Mouse (Mus musculus) C2C12 (cell line): ENCODE data around the gene Arhgap23. TPM values are rescaled to one million over a fixed set of nuclear protein-coding genes. Genes with fewer than 3 reads are reported as not detected.

Source experiments
- H3K27me3 ChIP-seq: one replicate; pipeline ENCODE4 v1.6.1; 2011; ENCODE audit not compliant: control insufficient read depth, insufficient read depth, insufficient read length
- H3K36me3 ChIP-seq: one replicate; pipeline ENCODE4 v1.6.1; 2011; ENCODE audit not compliant: control insufficient read depth, insufficient read depth
- H3K4me3 ChIP-seq: one replicate; pipeline ENCODE4 v1.5.1; 2011; ENCODE audit warnings: mild to moderate bottlenecking, control low read depth; ENCODE audit not compliant: poor library complexity, insufficient read depth, severe bottlenecking
- H3K79me2 ChIP-seq: one replicate; pipeline ENCODE4 v1.6.1; 2011; ENCODE audit not compliant: control insufficient read depth, insufficient read depth
- H3K79me3 ChIP-seq: one replicate; pipeline ENCODE4 v1.6.1; 2011; ENCODE audit warnings: low read depth, control low read depth
- H3ac ChIP-seq: one replicate; pipeline ENCODE3; 2011; ENCODE audit warnings: low read depth; ENCODE audit not compliant: control insufficient read depth, insufficient read length
- CEBPB ChIP-seq: IDR thresholded peaks from one replicate; pipeline ENCODE4 v1.6.1; 2011; ENCODE audit warnings: low read depth, mild to moderate bottlenecking, control low read depth, moderate library complexity
- CTCF ChIP-seq: IDR thresholded peaks from one replicate; pipeline ENCODE4 v1.5.1; 2011; ENCODE audit not compliant: control insufficient read depth, insufficient read depth, insufficient read length
- FOSL1 ChIP-seq: IDR thresholded peaks from one replicate; pipeline ENCODE4 v1.8.0; 2011; ENCODE audit warnings: mild to moderate bottlenecking, low read length; ENCODE audit not compliant: poor library complexity, insufficient read depth, severe bottlenecking
- MAX ChIP-seq: IDR thresholded peaks from one replicate; pipeline ENCODE4 v1.6.1; 2011; ENCODE audit warnings: mild to moderate bottlenecking, control low read depth
- MYOD1 ChIP-seq: IDR thresholded peaks from one replicate; pipeline ENCODE4 v1.6.1; 2011; ENCODE audit warnings: low read depth; ENCODE audit not compliant: control insufficient read depth, insufficient read length
- MYOG ChIP-seq: IDR thresholded peaks from one replicate; pipeline ENCODE4 v1.6.1; 2011; ENCODE audit not compliant: control insufficient read depth, insufficient read length; ENCODE audit errors: extremely low read depth
- USF1 ChIP-seq: IDR thresholded peaks from one replicate; pipeline ENCODE4 v1.6.1; 2011; ENCODE audit warnings: low read depth, mild to moderate bottlenecking, control low read depth, moderate library complexity
- polyA plus RNA-seq: library from polyadenylated mRNA; unstranded; fragments of >200 nt; fragmentation: generic; extraction: Trizol; gene quantifications from one replicate; pipeline ENCODE4 v1.2.1, GENCODE M21; 2012; ENCODE audit warnings: missing spikeins

Gene Arhgap23
- polyA plus RNA-seq, 1 experiment: 23.9 TPM

DNA sequence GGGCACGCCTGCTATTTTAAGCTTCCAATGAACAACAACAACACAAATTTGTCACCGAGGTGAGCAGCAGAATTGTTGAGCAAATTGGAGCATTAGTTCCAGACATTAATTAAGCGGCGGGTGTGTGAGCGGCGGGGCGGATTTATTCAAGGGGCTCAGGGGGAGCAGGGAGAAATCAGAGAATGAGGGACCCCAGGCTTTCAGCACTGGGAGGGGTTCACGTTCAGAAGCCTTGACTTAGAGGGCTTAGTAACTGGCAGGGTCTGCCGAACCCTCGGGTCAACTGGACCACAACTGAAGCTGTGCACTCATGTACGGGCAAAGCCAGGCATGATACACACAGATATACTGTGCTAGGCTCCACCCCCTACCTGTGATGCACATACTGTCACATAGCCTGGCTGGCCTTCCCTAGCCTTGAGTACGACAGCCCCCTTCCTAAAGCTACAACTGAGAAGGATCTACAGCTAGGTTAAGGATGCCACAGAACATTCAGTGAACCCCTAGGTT, 122.3 kb downstream of the Arhgap23 start:
- H3K27me3 ChIP-seq: peaks cover 85% of the 10 kb centered on the region
- H3K79me3 ChIP-seq: no peaks in the 10 kb centered on the region
- H3K79me2 ChIP-seq: no peaks in the 10 kb centered on the region
- H3ac ChIP-seq: no peak overlapping the region
- H3K36me3 ChIP-seq: no peaks in the 10 kb centered on the region
- no peak overlapping the region for H3K4me3 ChIP-seq
- TF ChIP-seq CTCF (no peak), MYOG (no peak), MAX (no peak), CEBPB (no peak), MYOD1 (no peak)

DNA sequence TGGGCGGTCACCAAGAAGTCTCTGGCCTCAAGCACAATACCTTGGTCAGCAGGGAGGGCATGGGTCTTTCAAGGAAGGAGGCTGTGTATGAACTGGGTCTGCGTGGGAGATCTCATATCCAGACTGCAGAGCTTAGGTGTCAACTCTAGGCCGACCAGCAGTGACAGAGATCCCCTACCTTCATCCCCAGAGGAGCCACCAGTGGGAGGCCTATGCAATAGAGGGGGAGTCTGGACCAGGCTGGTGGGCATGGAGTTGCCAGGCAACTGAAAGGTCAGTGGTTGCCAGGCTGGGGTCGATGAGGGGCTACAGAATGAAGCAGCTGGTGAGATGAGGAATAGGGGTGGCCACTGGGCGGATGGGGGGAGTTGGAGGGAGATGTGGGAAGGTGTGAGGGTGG, 124.3 kb downstream of the Arhgap23 start:
- Histone ChIP-seq H3K79me2 (no peaks in the 10 kb centered on the region), H3K27me3 (peaks cover 89% of the 10 kb centered on the region), H3K36me3 (no peaks in the 10 kb centered on the region), H3K4me3 (no peak overlapping the region), H3ac (no peak overlapping the region), H3K79me3 (no peaks in the 10 kb centered on the region)
- TF ChIP-seq MYOG: no peak
- TF ChIP-seq MAX: no peak
- TF ChIP-seq USF1: no peak
- no peak for TF ChIP-seq CEBPB
- no peak for TF ChIP-seq MYOD1
- TF ChIP-seq CTCF: no peak
- TF ChIP-seq FOSL1: no peak

DNA sequence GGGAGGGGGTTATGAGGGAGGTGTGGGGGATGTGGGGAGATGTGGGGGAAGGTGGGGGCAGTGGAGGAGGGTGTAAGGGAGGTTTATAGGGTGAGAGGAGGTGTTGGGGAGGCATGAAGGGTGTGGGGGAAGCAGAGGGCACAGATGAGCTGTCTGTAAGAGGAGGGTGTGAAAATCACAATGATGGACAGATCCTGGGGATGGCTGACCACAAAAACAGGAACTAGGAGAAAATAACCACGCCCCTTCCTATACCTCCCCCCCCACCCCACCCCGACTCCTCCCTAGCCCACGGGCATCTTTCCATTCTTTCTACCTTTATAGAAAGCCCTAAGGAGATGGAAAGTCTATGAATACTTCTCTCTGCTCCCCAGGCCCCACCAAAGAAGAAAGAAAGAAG, 124.8 kb downstream of the Arhgap23 start:
- no peak overlapping the region for H3ac ChIP-seq
- TF ChIP-seq MAX: no peak
- TF ChIP-seq USF1: no peak
- no peak for TF ChIP-seq CTCF
- no peak for TF ChIP-seq MYOG
- no peak for TF ChIP-seq FOSL1
- TF ChIP-seq CEBPB: no peak
- no peak for TF ChIP-seq MYOD1
- H3K27me3 ChIP-seq: peaks cover 89% of the 10 kb centered on the region
- no peaks in the 10 kb centered on the region for H3K79me3 ChIP-seq
- no peaks in the 10 kb centered on the region for H3K79me2 ChIP-seq
- H3K4me3 ChIP-seq: no peak overlapping the region
- no peaks in the 10 kb centered on the region for H3K36me3 ChIP-seq

DNA sequence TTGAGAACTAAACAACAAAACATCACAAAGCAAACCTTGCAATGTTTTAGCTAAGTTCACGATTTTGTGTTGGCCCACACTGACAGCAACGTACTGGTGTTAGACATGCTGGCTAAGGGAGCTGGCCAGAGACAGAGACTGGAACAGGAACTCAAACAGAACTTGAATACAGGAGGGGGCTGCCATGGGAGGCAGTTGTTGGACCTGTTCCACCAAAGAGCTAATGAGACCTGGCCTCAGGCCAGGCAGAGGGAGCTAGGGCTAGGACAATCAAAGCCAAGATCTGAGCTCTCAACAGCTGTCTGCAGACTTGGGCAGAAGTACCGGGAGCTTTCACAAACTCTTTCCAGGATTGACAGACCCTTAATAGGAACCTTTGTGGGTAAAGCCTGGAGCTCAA, 125.3 kb downstream of the Arhgap23 start:
- Histone ChIP-seq H3K4me3 (no peak overlapping the region), H3K27me3 (peaks cover 89% of the 10 kb centered on the region), H3K79me2 (no peaks in the 10 kb centered on the region), H3ac (no peak overlapping the region), H3K79me3 (no peaks in the 10 kb centered on the region), H3K36me3 (no peaks in the 10 kb centered on the region)
- TF ChIP-seq CEBPB: no peak
- no peak for TF ChIP-seq MYOG
- no peak for TF ChIP-seq FOSL1
- no peak for TF ChIP-seq CTCF
- no peak for TF ChIP-seq MAX
- no peak for TF ChIP-seq USF1
- no peak for TF ChIP-seq MYOD1

DNA sequence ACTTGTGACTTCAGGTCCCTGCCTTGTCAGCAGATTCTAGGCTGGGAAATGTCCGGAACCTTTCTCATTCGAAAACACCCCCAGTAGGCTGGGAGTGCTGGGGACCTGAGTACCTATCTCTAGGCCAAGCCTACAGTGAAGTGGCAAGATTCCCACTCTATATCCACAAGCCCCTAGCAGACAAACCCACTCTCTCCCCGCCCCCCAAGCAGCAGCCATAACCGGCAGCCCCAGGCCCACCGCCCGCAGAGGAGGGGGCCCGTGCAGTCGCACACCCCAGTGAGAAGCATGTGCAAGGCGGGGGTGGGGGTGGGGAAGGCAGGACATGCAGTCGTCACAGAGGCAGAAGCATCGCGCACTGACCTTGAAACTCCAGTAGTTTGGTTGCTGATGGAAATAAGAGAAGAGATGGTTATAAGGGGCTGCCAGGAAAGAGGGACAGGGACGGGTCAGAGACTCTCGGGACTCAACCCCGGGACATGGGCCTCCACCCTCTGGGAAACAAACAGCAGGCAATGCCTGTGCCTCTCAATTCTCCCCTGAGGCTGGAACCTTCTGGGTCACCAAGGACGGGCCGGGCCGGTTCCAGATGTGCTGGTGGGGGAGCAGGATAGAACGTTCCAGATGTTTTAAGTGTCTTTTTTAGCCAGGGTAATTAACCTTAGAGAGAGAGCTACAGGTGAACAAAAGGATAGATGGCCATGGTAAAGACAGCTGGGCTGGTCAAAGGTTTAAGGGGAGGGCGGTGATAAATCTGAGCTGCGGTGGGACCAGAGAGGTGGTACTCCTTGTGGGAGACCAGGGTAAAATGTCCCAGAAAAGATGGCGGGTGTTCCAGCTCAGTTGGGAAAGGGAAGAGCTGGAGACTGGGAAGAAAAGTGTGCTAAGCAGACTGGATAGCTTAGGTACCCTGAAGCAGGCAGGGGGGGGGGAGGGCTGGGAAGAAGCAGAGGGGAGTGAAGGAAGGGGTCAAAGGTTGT, 127.1 kb downstream of the Arhgap23 start:
- H3K79me2 ChIP-seq: no peaks in the 10 kb centered on the region
- H3K4me3 ChIP-seq: no peak overlapping the region
- H3K36me3 ChIP-seq: no peaks in the 10 kb centered on the region
- H3ac ChIP-seq: no peak overlapping the region
- H3K27me3 ChIP-seq: peaks cover 89% of the 10 kb centered on the region
- TF ChIP-seq CTCF (no peak), MYOD1 (no peak), USF1 (no peak), FOSL1 (no peak), MYOG (no peak), CEBPB (no peak), MAX (no peak)
- H3K79me3 ChIP-seq: no peaks in the 10 kb centered on the region
